ENCODE assay signal across 9 mouse cellular contexts in genomic region chr11:54757993-54758392, GRCm38 (mm10). TPM values are rescaled to one million over a fixed set of nuclear protein-coding genes. Genes with fewer than 3 reads are reported as not detected.
DNase-seq lines count a peak whose midpoint lies in the region; ATAC-seq and TF ChIP-seq lines count a peak whose summit lies in the region.
"Had no signal": no experiment of that assay in that cellular context is flagged by ENCODE, and none has a peak within 500 bp of the region (broad histone marks: within the 10 kb centered on the region; RNA-seq: fewer than 3 reads in every experiment).

No protein-coding gene starts in this region.

- H3K4me2 ChIP-seq in forebrain, embryonic 12.5 days: no peak overlapping the region
- H3K4me2 ChIP-seq: midbrain, embryonic 15.5 days had no signal

- 45% methylated on average over 1 of the region's 1 CpGs for WGBS in forebrain, embryonic 12.5 days

- no peak for ATAC-seq in forebrain, embryonic 12.5 days (ENCODE audit: low FRiP score)
- ATAC-seq: midbrain, embryonic 15.5 days had no signal

- no peak overlapping the region for H3K27ac ChIP-seq in forebrain, embryonic 12.5 days
- H3K27ac ChIP-seq: midbrain, embryonic 15.5 days had no signal

- H3K9me3 ChIP-seq in forebrain, embryonic 12.5 days: 0 out of 2 replicates have a peak, but pooled peaks cover 2% of the 10 kb centered on the region
- H3K9me3 ChIP-seq: midbrain, embryonic 15.5 days had no signal

- TF ChIP-seq POLR2A in brain, embryonic 14.5 days (IDR thresholded peaks at IDR 0.05; ENCODE audit: borderline replicate concordance, extremely low read depth, insufficient read depth, insufficient read length, poor library complexity, severe bottlenecking): no peak

- H3K4me3 ChIP-seq in forebrain, embryonic 12.5 days (replicated peaks): no peak overlapping the region
- H3K4me3 ChIP-seq: midbrain, embryonic 15.5 days had no signal

- H3K27me3 ChIP-seq in forebrain, embryonic 12.5 days: no peaks in the 10 kb centered on the region
- H3K27me3 ChIP-seq: midbrain, embryonic 15.5 days had no signal

- TF ChIP-seq CTCF in brain, embryonic 14.5 days (IDR thresholded peaks at IDR 0.05; ENCODE audit: borderline replicate concordance, extremely low read depth, insufficient read depth, insufficient read length): no peak

- peak; percentile 45 for DNase-seq in adrenal gland, postnatal 10 days
- DNase-seq in adrenal gland, adult 18-20 months (ENCODE audit: low spot score in 2 of 2): no peak
- DNase-seq in kidney, postnatal 36 days: peak; percentile 17 to 41
- DNase-seq in kidney, adult 11 months: no peak
- peak; percentile 80 for DNase-seq in brain, embryonic 14.5 days (ENCODE audit: low read depth)
- DNase-seq in lung, postnatal 25 days (ENCODE audit: low spot score): peak; percentile 63
- DNase-seq in cerebellum, adult 18-20 months: no peak

- no peak overlapping the region for H3K9ac ChIP-seq in forebrain, embryonic 12.5 days
- H3K9ac ChIP-seq: midbrain, embryonic 15.5 days had no signal

- peaks cover 65% of the 10 kb centered on the region for H3K4me1 ChIP-seq in forebrain, embryonic 12.5 days

- H3K36me3 ChIP-seq in forebrain, embryonic 12.5 days (replicated peaks): peaks cover 3% of the 10 kb centered on the region
- H3K36me3 ChIP-seq: midbrain, embryonic 15.5 days had no signal

RNA-seq across cellular contexts. Expression of gene Cdc42se2, which starts 29.5 kb away (rescaled TPM):
- 10 to 100 TPM; 24.4 to 27.7 TPM for total RNA-seq in adrenal gland, postnatal 10 days (2021)
- total RNA-seq in adrenal gland, adult 18-20 months (2021): 10 to 100 TPM; 18.5 to 21.1 TPM
- 118 and 144 TPM in 2 replicates for polyA plus RNA-seq in brain, embryonic 14.5 days (2012; rRNA removed)
- 228 and 237 TPM in 2 replicates for polyA plus RNA-seq in forebrain, embryonic 12.5 days (2016; fragmentation: Nextera tagmentation; extraction: Ambion mirVana)

Comparison
In these comparisons a context has a peak if more than half of its experiments do, and no peak if none do; other contexts are left out.
1. DNase-seq: peak in adrenal gland, postnatal 10 days (single experiment), kidney, postnatal 36 days (2 of 2), brain, embryonic 14.5 days (single experiment) and lung, postnatal 25 days (single experiment); none in adrenal gland, adult 18-20 months (0 of 2), kidney, adult 11 months (single experiment) and cerebellum, adult 18-20 months (0 of 2).